Mouse (Mus musculus): ENCODE measurements around the gene Smoc1.

DNA sequence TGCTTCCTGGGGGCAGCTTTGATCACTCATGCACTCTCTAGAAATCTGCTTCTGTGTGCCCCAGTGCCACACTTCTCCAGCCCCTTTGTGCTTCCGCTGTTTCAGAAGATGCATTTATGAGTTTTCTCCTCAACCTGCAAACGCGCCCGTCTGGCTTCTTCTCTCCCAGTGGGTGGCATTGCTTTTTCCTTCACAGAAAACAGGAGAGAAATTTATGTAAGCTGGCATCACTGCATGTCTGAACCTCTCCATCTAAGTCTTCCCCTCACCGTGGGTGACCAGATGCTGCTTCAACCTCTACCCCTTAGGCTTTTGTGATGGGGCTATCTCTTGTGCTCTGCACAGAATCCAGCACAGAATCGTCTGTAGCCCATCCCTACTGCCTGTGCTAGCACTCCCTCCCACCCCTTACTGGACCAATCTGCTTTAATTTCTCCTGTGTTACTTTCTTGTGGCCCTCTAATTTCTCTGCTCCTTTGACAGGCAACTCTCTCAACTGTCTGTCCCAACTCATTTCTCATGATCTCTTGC, 35.3 kb downstream of the Smoc1 start:
- no peak for TF ChIP-seq CTCF (IDR thresholded peaks at IDR 0.05; ENCODE audit: low read depth, low read length)
- TF ChIP-seq POLR2A (IDR thresholded peaks at IDR 0.05; ENCODE audit: borderline replicate concordance, low read depth, low read length), result no peak
